Mouse (Mus musculus) liver, embryonic 14.5 days (tissue): Measurements from ENCODE around the gene Tspan11. TPM values are rescaled to one million over a fixed set of nuclear protein-coding genes. Genes with fewer than 3 reads are reported as not detected.

ENCODE experiments used
- ATAC-seq: fragments of 200-750 bp; cut with Nextera tagmentation; 2 replicates; pipeline ENCODE4 v1.8.0; 2017; ENCODE audit warnings: moderate number of reproducible peaks, mild to moderate bottlenecking, moderate library complexity; ENCODE audit not compliant: insufficient read depth
- DNase-seq, 3 experiments: peaks; one replicate each; pipeline ENCODE4 v3.0.0-alpha.2; 2012 to 2013; ENCODE audit warnings: low read depth in 3 of 3, low spot score in 3 of 3
- H3K27ac ChIP-seq: fragments of 300-500 bp; sonication (generic); 2 replicates; pipeline ENCODE4 v1.5.1; 2014; ENCODE audit warnings: moderate library complexity, mild to moderate bottlenecking, control low read depth, inconsistent platforms
- H3K27me3 ChIP-seq: fragments of 300-500 bp; sonication (generic); 2 replicates; pipeline ENCODE4 v1.6.1; 2014; ENCODE audit warnings: mild to moderate bottlenecking, low read length, moderate library complexity; ENCODE audit not compliant: control insufficient read depth, insufficient read depth
- H3K36me3 ChIP-seq: fragments of 300-500 bp; sonication (generic); replicated peaks from 2 replicates; pipeline ENCODE4 v1.6.1; 2014; ENCODE audit warnings: low read depth; ENCODE audit not compliant: control insufficient read depth, insufficient read depth
- H3K4me1 ChIP-seq, 2 experiments: fragments of 200-500 bp in 1 of 2; fragments of 300-500 bp in 1 of 2; sonication (generic) in 1 of 2; replicated peaks; 2 replicates each; pipeline ENCODE4 v1.6.1; 2012 to 2014; ENCODE audit warnings: antibody characterized with exemption in 1 of 2, inconsistent platforms in 1 of 2, low read length in 1 of 2; ENCODE audit not compliant: control insufficient read depth in 2 of 2, insufficient read depth in 2 of 2
- H3K4me2 ChIP-seq: fragments of 300-500 bp; sonication (generic); 2 replicates; pipeline ENCODE4 v1.6.1; 2014; ENCODE audit warnings: low read depth, mild to moderate bottlenecking, control low read depth, moderate library complexity
- H3K4me3 ChIP-seq, 2 experiments: fragments of 200-500 bp in 1 of 2; fragments of 300-500 bp in 1 of 2; sonication (generic) in 1 of 2; 2 replicates each; pipeline ENCODE4 v1.5.1; 2012 to 2014; ENCODE audit warnings: low read depth in 2 of 2, low read length in 2 of 2, mild to moderate bottlenecking in 2 of 2, control low read depth in 1 of 2, inconsistent platforms in 1 of 2, moderate library complexity in 1 of 2; ENCODE audit not compliant: insufficient read depth in 1 of 2
- H3K9ac ChIP-seq: fragments of 300-500 bp; sonication (generic); replicated peaks from 2 replicates; pipeline ENCODE4 v1.6.1; 2014; ENCODE audit warnings: mild to moderate bottlenecking, control low read depth, moderate library complexity
- H3K9me3 ChIP-seq: fragments of 300-500 bp; sonication (generic); 2 replicates; pipeline ENCODE4 v1.6.1; 2016; ENCODE audit warnings: low read length, mixed read lengths; ENCODE audit not compliant: control insufficient read depth
- CTCF ChIP-seq: IDR thresholded peaks from 2 replicates; pipeline ENCODE4 v1.5.1; 2016; ENCODE audit warnings: antibody characterized with exemption, low read depth, control low read depth
- EP300 ChIP-seq: IDR thresholded peaks from 2 replicates; pipeline ENCODE4 v1.6.1; 2016; ENCODE audit warnings: antibody characterized with exemption, low read depth
- WGBS: fragments of 180-500 bp; shearing (Covaris S2); extraction: QIAGEN DNeasy Blood & Tissue Kit; methylation state at CpG from one replicate; pipeline ENCODE4 v1.1.7; 2014; ENCODE audit not compliant: insufficient replicate concordance; 5-methylcytosine and 5-hydroxymethylcytosine counted together
- polyA plus RNA-seq, 2 experiments: library from polyadenylated mRNA; depleted of rRNA in 1 of 2; stranded (reverse) in 1 of 2; unstranded in 1 of 2; fragments of >200 nt; fragmentation: Nextera tagmentation in 1 of 2; extraction: Ambion mirVana in 1 of 2; gene quantifications; 2 replicates each; pipeline versions ENCODE4 v1.2.1 to v1.2.3; 2012 to 2014

The Tspan11 gene
- polyA plus RNA-seq, 2 experiments = 0.07 to 0.23 TPM

- Histone ChIP-seq H3K4me2 (no peak overlapping the region), H3K9me3 (no peaks in the 10 kb centered on the region), H3K9ac (no peak overlapping the region), H3K27ac (no peak overlapping the region), H3K4me1 (no peaks in the 10 kb centered on the region), H3K27me3 (no peaks in the 10 kb centered on the region), H3K4me3 (no peak overlapping the region), H3K36me3 (no peaks in the 10 kb centered on the region)
- ATAC-seq = no peak
- WGBS = 25% methylated on average over 3 of the region's 3 CpGs
- no peak for DNase-seq
- TF ChIP-seq EP300 (no peak), CTCF (no peak)
Measured at GRCm38 (mm10) chr6:127935105-127935504, 47.7 kb downstream of the Tspan11 start.

GRCm38 (mm10) chr6:127942421-127942820, 55.0 kb downstream of the Tspan11 start:
- no peaks in the 10 kb centered on the region for H3K27me3 ChIP-seq
- no peak overlapping the region for H3K4me3 ChIP-seq
- H3K9me3 ChIP-seq = no peaks in the 10 kb centered on the region
- TF ChIP-seq CTCF = no peak
- TF ChIP-seq EP300 = no peak
- no peaks in the 10 kb centered on the region for H3K4me1 ChIP-seq
- no peak overlapping the region for H3K4me2 ChIP-seq
- H3K36me3 ChIP-seq = no peaks in the 10 kb centered on the region
- H3K9ac ChIP-seq = no peak overlapping the region
- ATAC-seq (no peak), DNase-seq (no peak)
- H3K27ac ChIP-seq = no peak overlapping the region
- 66% methylated on average over 8 of the region's 8 CpGs for WGBS

GRCm38 (mm10) chr6:127945725-127946124, 58.3 kb downstream of the Tspan11 start:
- no peak for TF ChIP-seq EP300
- peak; percentile 85 for TF ChIP-seq CTCF
- DNase-seq (peak in 1 of 3 experiments; percentile 9), ATAC-seq (no peak)
- no peaks in the 10 kb centered on the region for H3K4me1 ChIP-seq
- no peaks in the 10 kb centered on the region for H3K36me3 ChIP-seq
- H3K27me3 ChIP-seq = no peaks in the 10 kb centered on the region
- no peak overlapping the region for H3K9ac ChIP-seq
- H3K4me2 ChIP-seq = no peak overlapping the region
- 51% methylated on average over 9 of the region's 9 CpGs for WGBS
- H3K4me3 ChIP-seq = no peak overlapping the region
- no peak overlapping the region for H3K27ac ChIP-seq
- no peaks in the 10 kb centered on the region for H3K9me3 ChIP-seq

GRCm38 (mm10) chr6:127948656-127949055, 61.3 kb downstream of the Tspan11 start:
- WGBS = 64% methylated on average over 9 of the region's 9 CpGs
- ATAC-seq (no peak), DNase-seq (no peak)
- no peaks in the 10 kb centered on the region for H3K4me1 ChIP-seq
- H3K27ac ChIP-seq = no peak overlapping the region
- TF ChIP-seq EP300 (no peak), CTCF (no peak)
- H3K9me3 ChIP-seq = no peaks in the 10 kb centered on the region
- no peak overlapping the region for H3K9ac ChIP-seq
- H3K4me3 ChIP-seq = no peak overlapping the region
- H3K27me3 ChIP-seq = no peaks in the 10 kb centered on the region
- H3K4me2 ChIP-seq = no peak overlapping the region
- no peaks in the 10 kb centered on the region for H3K36me3 ChIP-seq

- Histone ChIP-seq H3K27me3 (no peaks in the 10 kb centered on the region), H3K9me3 (no peaks in the 10 kb centered on the region), H3K4me1 (no peaks in the 10 kb centered on the region), H3K4me3 (no peak overlapping the region), H3K27ac (no peak overlapping the region), H3K9ac (no peak overlapping the region), H3K36me3 (no peaks in the 10 kb centered on the region), H3K4me2 (no peak overlapping the region)
- DNase-seq (no peak), ATAC-seq (no peak)
- no peak for TF ChIP-seq CTCF
- no peak for TF ChIP-seq EP300
- 57% methylated on average over 7 of the region's 7 CpGs for WGBS
Measured at GRCm38 (mm10) chr6:127949885-127950284, 62.5 kb downstream of the Tspan11 start.

- no peak for ATAC-seq
Measured at GRCm38 (mm10) chr6:127953071-127953470, 65.7 kb downstream of the Tspan11 start.

More at GRCm38 (mm10) chr6:127953071-127953470, 65.7 kb downstream of the Tspan11 start:
- Histone ChIP-seq H3K4me3 (no peak overlapping the region), H3K9me3 (no peaks in the 10 kb centered on the region), H3K4me1 (no peaks in the 10 kb centered on the region), H3K27me3 (no peaks in the 10 kb centered on the region), H3K9ac (no peak overlapping the region), H3K27ac (no peak overlapping the region), H3K4me2 (no peak overlapping the region), H3K36me3 (no peaks in the 10 kb centered on the region)
- no peak for DNase-seq
- TF ChIP-seq CTCF (no peak), EP300 (no peak)
- WGBS = 63% methylated on average over 4 of the region's 4 CpGs
